Mouse (Mus musculus) heart, adult 9 months (tissue): Measurements from ENCODE around the gene Csrp2.
A peak's percentile ranks its signal among the peaks of the same experiment; 100 is the strongest.

Experiments used
- DNase-seq, 2 experiments: peaks; one replicate each; pipeline ENCODE4 v3.0.0; 2022; ENCODE audit warnings: low spot score in 2 of 2

The Csrp2 gene

GRCm38 (mm10) chr10:110931161-110931912 lies 11.7 kb downstream of the Csrp2 start:
- no peak for DNase-seq

GRCm38 (mm10) chr10:110931913-110932560 lies 12.4 kb downstream of the Csrp2 start:
- DNase-seq = no peak

GRCm38 (mm10) chr10:110933584-110933983 lies 14.0 kb downstream of the Csrp2 start:
- DNase-seq = no peak

- no peak for DNase-seq
Observed at GRCm38 (mm10) chr10:110935081-110935480, 15.5 kb downstream of the Csrp2 start.

GRCm38 (mm10) chr10:110935669-110936068 lies 16.1 kb downstream of the Csrp2 start:
- no peak for DNase-seq

GRCm38 (mm10) chr10:110938361-110938760 lies 18.8 kb downstream of the Csrp2 start:
- DNase-seq = no peak

- no peak for DNase-seq
Observed at GRCm38 (mm10) chr10:110938841-110939549, 19.4 kb downstream of the Csrp2 start.

- DNase-seq = no peak
Observed at GRCm38 (mm10) chr10:110939717-110940116, 20.1 kb downstream of the Csrp2 start.

- no peak for DNase-seq
Observed at GRCm38 (mm10) chr10:110940740-110941398, 21.3 kb downstream of the Csrp2 start.

GRCm38 (mm10) chr10:110941968-110942367 lies 22.4 kb downstream of the Csrp2 start:
- DNase-seq = no peak

GRCm38 (mm10) chr10:110942806-110943205 lies 23.2 kb downstream of the Csrp2 start:
- DNase-seq = no peak

GRCm38 (mm10) chr10:110944175-110944574 lies 24.6 kb downstream of the Csrp2 start:
- DNase-seq = no peak

- no peak for DNase-seq
Observed at GRCm38 (mm10) chr10:110945966-110946365, 26.4 kb downstream of the Csrp2 start.

GRCm38 (mm10) chr10:110947574-110947973 lies 28.0 kb downstream of the Csrp2 start:
- no peak for DNase-seq

GRCm38 (mm10) chr10:110951112-110951511 lies 31.5 kb downstream of the Csrp2 start:
- DNase-seq = no peak

- no peak for DNase-seq
Observed at GRCm38 (mm10) chr10:110951748-110952147, 32.2 kb downstream of the Csrp2 start.

- no peak for DNase-seq
Observed at GRCm38 (mm10) chr10:110952271-110952670, 32.7 kb downstream of the Csrp2 start.

- peak; percentile 87 to 92 for DNase-seq
Observed at GRCm38 (mm10) chr10:110952937-110953451, 33.4 kb downstream of the Csrp2 start.

- DNase-seq = no peak
Observed at GRCm38 (mm10) chr10:110958879-110959278, 39.3 kb downstream of the Csrp2 start.

- no peak for DNase-seq
Observed at GRCm38 (mm10) chr10:110959781-110960180, 40.2 kb downstream of the Csrp2 start.

- no peak for DNase-seq
Observed at GRCm38 (mm10) chr10:110960841-110961240, 41.3 kb downstream of the Csrp2 start.

- DNase-seq = no peak
Observed at GRCm38 (mm10) chr10:110962172-110962571, 42.6 kb downstream of the Csrp2 start.
